Mouse (Mus musculus) liver (tissue): ENCODE data around the gene Plcl1.

Source experiments
- DNase-seq: peaks from one replicate; pipeline ENCODE4 v3.0.0-alpha.2; 2020; ENCODE audit warnings: mixed read lengths

Plcl1 gene

DNA sequence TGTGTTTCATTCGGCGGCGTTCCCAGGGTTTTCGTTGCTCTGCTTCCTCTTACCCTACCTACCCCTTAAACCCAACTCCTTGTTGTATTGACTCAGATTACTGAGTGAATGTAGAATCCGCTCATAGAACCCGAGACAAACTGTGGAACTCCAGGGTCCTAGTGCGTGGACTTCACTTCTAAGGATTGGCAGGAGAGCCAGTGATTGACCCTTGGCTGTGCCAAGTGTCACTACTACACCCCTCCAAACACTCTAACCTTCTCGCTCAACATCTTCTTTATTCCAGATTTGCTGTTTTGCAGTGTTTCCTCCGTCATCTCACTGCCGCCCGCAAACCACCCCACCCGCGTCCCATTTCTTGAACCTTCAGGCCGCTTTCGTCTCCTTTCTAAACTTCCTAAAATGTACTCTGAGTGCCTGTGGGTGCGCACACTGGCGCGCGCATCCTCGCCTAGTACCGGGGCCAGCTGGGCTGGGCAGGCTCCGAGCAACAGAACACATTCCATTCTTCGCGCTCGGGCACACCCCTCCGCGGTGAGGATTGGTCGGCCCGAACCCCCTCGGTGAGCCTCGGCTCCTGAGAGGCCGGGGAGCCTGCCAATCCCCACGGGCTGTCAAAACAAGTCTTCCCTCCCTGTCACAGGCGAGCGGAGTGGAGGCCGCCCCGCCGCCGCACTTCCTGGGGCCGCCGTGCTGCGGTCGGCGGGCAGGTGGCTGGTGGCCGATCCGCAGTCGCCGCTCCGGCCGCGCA, at the start of gene Plcl1:
Plcl1 (plus strand) TSS at position 650 of the 751 bp plus-strand sequence.
- DNase-seq, result peak; percentile 83

DNA sequence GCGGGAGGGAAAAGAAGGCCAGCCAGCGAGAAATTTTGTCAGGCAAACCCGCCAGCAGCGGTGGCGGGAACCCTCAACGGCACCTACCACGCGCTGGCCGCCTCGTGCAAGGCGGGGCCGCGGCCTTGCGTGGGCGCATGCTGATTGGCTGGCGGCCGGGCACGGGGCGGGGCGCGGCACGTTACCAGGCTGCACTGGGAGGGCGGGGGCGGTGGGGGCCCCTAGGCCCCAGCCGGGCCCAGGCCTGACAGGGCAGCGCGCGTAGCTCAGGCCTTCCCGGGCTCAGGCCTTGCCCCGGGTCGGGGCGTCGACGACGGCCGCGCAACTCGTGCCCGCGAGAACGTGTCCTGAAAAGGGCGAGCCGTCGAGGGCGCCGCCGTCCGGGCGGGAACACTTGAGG, 43.1 kb upstream of the Plcl1 start:
- DNase-seq, result no peak

DNA sequence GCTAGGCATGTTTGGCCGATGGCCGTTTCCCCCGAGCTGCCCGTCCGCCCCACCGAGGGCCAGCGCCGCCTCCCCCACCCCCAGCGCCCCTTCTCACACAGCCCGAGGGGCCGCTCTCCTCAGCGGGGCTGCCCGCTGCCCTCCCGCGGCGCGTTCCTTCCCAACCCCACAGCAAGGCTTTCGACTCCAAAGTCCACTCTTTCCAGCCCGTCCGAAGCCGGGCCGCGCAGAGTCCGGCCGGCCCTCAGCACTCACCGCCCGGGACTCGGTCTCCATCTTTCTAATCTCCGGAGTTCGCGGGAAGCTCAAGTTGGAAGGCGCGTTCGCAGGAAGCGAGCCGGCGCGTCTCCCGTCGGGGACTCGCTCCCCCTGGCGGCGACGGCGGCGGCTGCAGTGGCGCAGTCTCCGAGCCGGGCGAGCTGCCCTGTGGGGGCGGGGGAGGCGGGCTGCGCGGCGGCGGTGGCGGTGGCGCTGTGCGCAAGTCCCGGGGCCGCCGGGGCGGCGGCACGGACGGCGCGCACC, 42.6 kb upstream of the Plcl1 start, which contains the start of gene Boll:
Boll (minus strand) TSS at position 426 of the 522 bp plus-strand sequence.
- peak; percentile 78 for DNase-seq

DNA sequence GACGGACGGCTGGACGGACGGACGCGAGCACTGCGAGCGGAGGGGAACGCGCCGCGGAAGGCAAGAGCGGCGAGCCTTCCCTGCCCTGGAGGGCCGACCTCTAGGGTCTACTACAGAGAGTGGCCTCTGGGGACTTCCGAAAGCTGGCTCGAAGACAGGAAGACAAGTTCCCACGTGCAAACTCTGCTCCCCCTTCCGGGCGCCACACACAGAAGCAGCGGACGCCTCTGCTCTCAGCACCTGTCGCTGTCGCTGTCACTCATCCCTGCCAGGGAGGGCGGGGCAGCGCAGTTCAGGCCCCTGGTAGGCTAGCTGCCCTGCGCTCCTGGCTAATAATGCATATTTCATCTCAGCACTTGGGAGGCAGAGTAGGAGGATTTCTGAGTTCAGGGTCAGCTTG, 42.1 kb upstream of the Plcl1 start:
- peak; percentile 56 for DNase-seq

DNA sequence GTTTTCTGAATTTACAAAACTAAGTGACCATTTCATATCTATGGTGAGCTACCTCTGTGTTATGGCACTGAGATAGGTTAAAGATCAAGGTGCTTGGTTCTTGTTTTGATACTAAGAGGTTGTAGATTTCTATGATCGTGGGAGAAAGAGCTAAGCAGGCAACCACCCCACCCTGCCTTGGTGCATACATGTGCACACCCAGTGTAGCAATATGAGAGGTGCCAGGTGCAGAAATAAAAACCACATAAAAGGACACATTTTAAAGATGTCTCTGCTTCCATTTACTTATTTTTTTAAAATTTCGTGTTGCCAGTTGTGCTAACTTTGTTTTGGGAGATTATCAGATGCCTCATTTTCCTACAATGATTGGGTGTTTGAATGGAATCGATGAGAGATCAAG, 33.1 kb upstream of the Plcl1 start:
- no peak for DNase-seq

DNA sequence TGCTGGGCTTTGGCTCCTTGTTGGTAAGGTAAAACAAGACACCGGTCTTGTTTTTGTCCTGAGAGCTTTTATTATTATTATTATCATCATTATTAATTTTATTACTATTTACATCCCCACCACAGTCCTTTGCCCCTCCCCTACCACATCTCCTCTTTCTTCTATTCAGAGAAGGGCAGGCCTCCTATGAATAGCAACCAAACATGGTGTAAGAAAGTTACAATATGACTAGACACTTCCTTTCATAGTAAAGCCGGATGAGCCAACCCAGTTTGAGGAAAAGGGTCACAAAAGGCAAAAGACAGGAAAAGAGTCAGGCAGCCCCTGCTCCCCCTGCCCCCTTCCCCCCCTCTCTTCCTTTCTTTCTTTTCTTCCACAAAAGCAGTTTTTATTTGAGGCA, 25.2 kb upstream of the Plcl1 start:
- no peak for DNase-seq

DNA sequence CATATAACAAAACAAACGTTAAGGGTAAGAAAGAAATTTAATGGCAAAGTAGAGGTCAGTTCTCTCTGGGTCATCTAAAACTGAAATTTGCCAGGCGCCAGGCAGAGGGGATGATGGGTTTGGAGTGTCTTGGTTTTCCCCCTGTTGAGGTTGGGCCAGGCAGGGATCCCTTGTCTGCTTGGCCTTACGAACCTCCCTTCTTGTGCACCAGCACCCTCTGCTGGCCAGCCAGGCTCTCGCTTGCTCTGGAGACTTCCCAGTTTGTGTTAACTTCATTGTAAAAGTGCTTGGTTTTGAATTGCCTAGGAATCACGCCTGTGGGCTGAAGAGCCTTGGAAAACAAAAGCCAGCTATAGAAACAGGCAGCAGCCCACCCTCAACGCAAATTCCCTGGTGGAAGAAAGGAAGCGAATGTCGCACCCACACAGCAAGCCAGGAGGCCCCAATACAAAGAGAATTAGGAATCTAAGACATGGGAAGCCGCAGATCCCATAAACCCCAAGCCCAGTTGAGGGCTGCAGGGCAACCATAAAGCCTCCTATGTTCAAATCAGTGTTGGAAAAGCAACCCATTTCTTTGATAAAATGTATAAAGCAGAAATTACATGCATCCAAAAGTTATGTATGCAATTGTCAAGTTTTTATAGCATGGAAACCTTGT, 22.5 kb upstream of the Plcl1 start:
- DNase-seq, result peak; percentile 74

DNA sequence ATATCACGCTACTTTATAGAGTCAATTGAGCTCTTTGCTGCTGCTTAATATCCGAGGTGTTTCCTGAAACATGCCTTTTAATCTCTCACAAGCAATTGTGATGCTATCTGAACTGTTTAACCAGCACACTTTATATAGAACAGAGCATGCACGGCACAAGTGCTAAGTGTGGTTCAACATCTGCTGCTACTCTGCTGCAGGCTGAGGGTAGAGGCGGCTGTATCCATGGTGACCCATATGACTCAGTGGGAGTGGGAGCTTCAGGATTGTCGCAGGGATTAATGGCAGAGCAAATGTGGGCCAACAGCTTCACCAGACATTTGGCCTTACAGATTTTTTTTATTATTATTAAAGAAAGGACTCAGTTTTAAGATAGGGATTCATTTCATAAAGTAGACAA, 5.8 kb upstream of the Plcl1 start:
- DNase-seq, result no peak

DNA sequence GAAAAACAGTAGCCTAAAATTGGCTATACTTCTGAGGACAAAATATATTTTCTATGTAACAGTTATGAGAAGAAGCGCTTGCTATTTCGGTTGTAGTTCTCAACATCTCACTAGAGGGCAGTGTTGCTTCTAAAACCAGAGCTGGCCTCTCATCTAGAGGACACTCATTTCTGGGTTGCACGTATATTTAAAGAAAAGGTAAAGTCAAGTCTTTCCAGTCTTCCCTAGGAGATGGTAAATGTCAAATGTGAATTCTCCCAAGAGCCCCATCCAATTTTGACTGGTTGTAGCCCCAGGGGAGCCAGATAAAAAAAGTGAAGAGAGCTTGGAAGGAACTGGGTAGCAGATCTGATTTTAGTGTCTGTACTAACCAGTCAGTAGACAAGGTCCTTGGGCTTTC, 1.3 kb upstream of the Plcl1 start:
- peak; percentile 18 for DNase-seq

DNA sequence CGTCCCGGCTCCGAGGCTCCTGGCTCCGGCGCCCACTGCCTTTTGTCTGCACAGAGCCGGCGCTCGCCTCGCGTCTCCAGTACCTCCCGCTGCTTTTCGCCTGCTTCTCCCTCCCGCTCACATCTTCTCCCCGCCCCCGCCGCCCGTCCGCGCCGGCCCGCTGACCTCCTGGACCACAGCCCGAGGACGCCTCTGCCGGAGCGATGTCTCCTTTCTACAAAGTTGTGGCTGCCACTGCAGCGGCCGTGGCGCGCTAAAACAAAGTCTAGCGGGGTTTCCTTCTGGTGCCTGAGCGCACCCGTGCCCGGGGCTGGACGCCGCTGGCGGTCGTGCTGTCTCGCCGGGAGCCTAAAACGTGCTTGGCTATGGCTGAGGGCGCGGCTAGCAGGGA, 297 bp downstream of the Plcl1 start:
- DNase-seq, result peak; percentile 35

DNA sequence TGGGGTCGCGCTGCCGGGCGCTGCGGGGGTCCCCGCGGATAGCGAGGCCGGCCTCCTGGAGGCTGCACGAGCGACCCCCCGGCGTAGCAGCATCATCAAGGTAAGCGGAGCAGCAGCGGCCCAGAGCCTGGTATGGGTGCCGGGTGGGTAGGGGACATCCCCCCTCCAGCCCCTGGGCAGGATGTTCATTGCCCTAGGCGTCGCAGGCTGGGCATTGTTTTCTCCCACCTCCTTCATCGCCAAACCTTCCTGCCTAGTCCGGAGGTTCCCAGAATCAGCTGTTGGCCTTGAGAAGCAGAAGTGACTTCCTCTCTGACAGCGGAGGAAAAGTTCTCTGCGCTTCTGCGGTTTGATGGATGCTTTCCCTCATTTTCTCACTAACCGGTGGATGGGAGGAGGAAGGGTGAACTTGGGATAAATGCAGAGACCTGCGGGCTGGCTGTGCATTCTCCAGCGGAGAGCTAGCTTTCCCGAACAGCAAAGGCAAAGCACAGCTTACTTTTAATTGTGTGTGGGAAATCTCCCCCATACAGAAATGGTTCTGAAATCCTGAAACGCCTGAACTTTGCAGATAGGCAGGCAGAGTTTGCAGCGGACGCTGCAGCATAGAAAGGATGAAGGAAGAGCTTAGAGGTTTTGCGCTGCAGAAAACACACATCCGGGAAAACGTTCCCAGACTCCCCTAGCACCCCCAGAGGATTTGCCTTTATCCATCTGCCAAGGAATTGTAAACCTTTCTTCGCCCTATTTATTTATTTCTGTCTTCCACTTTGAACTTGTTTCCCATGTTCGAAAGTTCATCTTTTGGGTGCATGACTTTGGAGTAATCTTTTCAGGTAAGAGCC, 1.0 kb downstream of the Plcl1 start:
- DNase-seq, result peak; percentile 10

DNA sequence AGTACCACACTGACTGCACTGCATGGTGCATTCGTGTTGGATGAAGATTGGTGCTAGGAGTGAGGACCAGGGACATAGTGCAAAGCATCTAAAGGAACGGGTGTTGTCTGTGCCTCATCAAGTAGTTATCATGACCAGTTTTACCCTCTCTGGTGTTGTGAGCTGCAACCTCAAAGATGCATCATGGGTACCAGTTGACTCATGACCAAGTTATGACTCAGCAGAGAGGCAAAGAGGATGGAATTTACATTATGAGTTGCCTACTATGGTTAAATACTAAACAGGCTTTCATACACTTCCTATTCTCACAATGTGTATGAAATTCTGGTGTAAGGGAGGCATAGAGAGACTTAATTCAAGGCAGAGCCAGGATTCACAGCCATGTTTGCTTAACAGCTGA, 4.9 kb downstream of the Plcl1 start:
- DNase-seq, result no peak

DNA sequence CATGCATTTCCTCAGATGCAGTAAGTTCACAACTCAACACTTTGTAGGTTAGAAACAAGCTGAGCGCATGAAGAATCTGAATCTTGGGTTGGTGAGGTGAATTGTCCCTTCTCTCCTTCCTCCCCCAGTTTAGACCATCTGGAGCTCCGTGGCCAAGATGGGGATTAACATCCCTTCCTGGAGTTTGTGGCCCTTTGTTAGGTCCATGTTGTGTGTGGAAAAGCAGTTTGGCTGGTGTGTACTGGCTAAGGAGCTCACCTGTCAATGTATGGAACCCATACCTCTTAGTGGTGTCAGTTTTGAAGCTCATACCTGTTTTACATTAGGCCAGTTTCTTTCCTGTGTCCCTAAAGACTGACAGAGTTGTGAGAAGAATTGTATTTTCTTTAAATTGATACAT, 5.4 kb downstream of the Plcl1 start:
- no peak for DNase-seq

DNA sequence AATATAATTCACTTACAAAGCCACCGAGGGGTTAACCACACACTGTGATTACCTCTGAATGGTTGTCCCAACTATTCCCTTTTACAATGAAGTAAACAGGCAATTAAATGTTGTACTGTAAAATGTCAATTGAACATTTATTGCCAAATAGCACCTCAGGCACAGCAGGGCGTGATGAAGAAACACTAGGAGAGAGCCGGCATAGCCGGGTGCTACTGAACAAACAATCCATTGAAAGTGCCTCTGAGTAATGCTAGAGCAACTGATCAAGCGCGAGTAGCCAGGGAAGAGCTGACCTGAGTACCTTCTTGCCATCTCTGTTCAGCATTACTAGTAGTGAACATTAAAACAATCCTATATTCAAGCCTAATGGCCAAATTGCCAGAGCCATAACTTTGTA, 6.8 kb downstream of the Plcl1 start:
- no peak for DNase-seq

DNA sequence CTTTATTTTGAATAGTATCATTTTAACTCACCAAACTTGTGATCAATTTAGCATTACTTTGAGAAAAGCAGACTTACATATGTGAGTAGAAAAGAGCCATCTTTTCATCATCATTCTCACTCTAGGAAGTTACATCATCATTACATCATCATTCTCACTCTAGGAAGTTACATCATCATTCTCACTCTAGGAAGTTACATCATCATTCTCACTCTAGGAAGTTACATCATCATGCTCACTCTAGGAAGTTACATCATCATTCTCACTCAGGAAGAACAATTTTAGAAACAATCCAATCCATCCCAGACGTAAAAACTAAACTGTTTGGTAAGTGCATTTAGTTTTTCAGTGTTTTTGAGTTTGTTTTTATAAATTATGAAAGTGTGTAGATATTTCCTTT, 7.8 kb downstream of the Plcl1 start:
- no peak for DNase-seq

DNA sequence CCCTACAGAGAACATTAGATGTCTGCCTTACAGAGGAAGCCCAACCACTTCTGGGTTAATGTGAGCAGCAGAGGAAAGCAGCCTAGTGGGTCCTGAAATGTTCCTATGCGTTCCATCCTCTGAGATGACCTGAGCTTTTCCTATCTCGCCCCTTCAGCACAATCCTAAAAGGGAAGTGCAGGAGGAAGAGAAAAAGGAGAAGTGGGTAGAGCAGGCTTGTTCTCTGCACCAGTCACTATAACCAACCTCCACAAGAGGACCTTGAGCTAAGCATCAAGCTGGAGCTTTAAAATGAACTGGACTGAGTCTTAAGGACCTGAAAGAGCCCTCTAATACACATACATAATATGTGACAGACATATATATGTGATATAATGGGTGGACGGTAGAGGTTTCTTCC, 13.2 kb downstream of the Plcl1 start:
- no peak for DNase-seq

DNA sequence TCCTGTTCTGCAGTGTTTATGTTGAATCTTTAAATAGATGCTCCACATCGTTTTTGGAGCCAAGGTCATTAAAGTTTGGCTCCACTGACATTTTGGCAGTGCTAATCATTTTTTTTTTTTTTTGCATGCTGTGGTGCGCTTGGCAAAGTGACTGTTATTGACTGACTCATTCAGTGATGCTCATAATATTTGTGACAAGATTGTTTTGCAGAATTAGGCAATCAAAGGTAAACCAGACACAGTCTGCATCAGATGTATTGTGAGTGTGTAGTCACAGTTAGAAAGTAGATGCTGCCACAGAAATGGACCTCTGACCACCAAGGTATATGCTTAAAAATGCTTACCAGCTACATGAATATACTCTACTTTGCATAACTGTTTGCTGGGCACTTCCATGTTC, 21.9 kb downstream of the Plcl1 start:
- DNase-seq, result no peak

DNA sequence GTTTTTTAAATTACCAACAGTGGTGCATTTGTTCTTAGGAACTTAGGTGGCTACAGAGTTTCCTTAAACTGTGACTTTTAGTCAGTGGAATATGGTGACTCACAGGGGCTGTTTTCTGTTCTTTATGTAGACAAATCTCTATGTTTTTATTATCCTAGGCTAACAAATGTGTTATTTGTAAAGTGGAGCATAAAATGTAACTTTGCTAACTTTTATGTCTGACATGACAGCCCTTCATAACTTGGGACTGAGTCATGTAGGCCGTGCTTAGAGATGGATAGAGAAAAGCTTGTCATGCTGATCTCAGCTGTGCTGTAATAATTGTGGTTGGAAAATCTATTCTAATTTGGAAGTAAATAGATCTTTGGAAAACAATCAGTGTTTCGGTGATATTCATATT, 23.3 kb downstream of the Plcl1 start:
- no peak for DNase-seq

DNA sequence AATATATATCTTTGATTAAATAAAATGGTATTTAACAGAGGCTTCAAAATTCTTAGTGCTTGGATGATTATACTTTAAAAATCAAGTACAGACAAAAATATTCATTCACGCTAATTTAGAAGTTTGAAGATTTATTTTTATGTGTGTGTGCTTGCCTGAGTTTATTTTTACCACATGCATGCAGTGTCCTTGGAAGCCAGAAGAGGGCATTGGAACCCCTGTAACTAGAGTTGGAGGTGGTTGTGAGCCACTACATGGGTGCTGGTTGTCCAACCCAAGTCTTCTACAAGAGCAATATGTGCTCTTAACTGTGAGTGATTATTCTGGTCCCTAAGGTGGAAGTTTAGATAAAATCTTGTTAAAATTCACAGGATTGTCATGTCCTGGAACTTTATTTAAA, 24.0 kb downstream of the Plcl1 start:
- DNase-seq, result no peak

DNA sequence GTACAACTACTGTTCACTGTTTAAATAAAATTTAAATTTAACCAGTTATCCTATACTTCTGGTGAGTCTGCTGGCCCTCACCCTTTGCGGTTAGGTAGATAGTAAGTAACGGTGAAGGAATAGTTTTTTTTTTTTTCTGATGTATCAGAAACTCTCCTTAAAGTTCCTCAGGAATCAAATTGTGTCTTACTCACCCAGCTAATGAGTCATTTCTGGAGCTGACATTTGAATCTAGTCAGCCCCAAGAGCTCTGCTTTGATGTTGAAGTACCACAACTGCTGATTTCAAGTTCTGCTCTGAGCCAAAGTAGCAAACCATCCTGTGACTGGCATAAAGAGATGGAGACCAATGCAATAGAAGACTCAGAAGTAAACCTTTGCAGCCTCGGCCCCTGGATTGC, 24.9 kb downstream of the Plcl1 start:
- DNase-seq, result no peak

DNA sequence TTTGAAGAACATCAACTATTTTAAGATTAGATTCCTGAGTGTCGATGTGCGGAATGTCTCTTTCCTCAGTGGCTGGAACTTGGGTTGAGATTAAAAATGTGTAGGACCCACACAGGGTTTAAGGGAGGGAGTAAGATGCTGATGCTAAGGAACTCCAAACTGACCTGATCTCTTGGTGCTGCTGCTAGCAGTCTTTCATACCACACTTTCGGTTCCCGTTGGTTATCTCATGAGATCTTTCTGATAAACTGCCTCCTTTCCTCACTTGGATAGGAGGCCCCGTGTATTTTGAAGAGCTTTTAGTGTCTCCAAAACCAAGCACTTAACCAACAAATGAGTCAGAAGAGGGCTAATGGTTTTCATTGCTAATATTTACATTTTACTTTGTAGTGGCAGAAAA, 30.9 kb downstream of the Plcl1 start:
- no peak for DNase-seq

DNA sequence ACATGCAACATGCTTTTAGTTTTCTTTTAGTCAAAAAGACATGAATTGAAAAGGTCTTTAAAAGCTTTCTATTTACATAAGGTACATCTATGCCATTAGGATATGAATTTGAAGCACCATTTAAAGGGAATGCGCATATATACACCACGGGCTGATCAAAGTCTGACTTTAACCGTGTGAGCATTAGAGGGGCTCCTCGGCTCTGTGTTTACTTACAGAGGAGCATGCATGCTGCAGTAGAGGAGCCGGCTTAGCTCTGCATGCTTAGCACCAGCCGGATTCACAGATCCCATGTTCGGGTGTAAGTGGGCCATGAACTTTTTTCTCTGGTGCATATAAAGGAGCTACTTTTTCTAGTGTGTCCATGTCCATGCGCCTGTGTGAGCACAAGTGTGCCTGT, 31.4 kb downstream of the Plcl1 start:
- no peak for DNase-seq

DNA sequence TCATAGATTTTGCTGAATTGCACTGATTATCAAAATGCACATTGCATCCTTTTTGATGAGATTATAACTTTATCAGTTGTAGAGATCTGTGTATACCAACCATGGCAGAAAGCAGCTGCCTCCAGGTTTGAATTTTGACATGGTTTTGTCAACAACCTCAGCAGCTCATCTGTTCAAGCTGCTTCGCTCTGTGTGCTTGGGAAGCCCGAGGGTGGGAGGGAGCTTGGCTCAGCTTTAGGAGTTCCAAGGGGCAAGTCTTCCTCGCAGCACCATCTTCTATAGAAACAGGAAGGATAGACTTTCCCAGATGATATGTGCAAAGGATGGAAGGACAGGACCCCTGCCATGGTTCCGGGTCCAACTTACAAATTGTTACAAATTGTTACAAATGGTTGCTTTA, 32.9 kb downstream of the Plcl1 start:
- no peak for DNase-seq
